Mouse (Mus musculus): Measurements from ENCODE around the gene Notch1.

GRCm38 (mm10) chr2:26494396-26494795 is 22.1 kb downstream of the Notch1 start:
- TF ChIP-seq CTCF (IDR thresholded peaks at IDR 0.05; ENCODE audit: low read depth, low read length) (no peak), GATA2 (IDR thresholded peaks at IDR 0.05; ENCODE audit: borderline replicate concordance, low read depth, low read length) (no peak), POLR2AphosphoS5 (IDR thresholded peaks at IDR 0.05; ENCODE audit: insufficient replicate concordance, low read depth, low read length) (no peak)
